Mouse (Mus musculus): ENCODE data around the gene Pdzrn4. TPM values are rescaled to one million over a fixed set of nuclear protein-coding genes. Genes with fewer than 3 reads are reported as not detected.

The Pdzrn4 gene
- total and polyA plus RNA-seq, 3 experiments: not detected

DNA sequence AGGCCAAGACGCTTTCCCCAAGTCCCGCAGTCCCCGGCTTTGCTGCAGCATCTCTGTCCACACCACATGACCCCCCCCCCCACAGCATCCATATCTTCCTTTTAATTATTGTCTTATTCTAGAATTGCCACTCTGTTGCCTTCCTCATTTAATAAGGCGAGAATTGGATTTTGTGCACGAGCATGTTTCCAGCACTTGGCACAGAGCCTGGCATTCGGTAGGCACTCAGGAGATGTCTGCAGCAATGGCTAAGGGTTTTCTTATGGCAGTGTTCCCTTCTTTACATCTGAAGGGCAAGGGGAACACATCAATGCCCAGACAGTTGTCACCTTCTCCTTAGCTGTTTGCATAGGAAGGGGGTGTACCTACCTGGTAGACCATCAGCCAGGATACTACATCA is 282.9 kb downstream of the Pdzrn4 start:
- Histone ChIP-seq H3K36me3 (ENCODE audit: control insufficient read depth in 1 of 2, insufficient read depth in 2 of 2, low read length in 2 of 2) (no peaks in the 10 kb centered on the region), H3K4me1 (ENCODE audit: control insufficient read depth in 1 of 2, insufficient read depth in 2 of 2, low read length in 2 of 2) (no peaks in the 10 kb centered on the region), H3K9me3 (replicated peaks; ENCODE audit: insufficient read depth, low read length) (no peaks in the 10 kb centered on the region), H3K27ac (ENCODE audit: control insufficient read depth, low read depth, low read length) (no peak overlapping the region), H3K27me3 (ENCODE audit: control insufficient read depth in 1 of 2, insufficient read depth in 2 of 2, low read length in 2 of 2) (no peaks in the 10 kb centered on the region), H3K9ac (ENCODE audit: control insufficient read depth, low read depth, low read length, poor library complexity, severe bottlenecking) (no peak overlapping the region), H3K79me2 (ENCODE audit: control insufficient read depth, insufficient read depth, low read length, poor library complexity) (no peaks in the 10 kb centered on the region), H3K4me3 (ENCODE audit: control insufficient read depth in 1 of 2, insufficient read depth in 1 of 2, low read depth in 2 of 2, low read length in 2 of 2) (no peak overlapping the region)
- no peak for TF ChIP-seq HCFC1 (IDR thresholded peaks at IDR 0.05; ENCODE audit: low read depth, low read length)
- TF ChIP-seq ETS1 (IDR thresholded peaks at IDR 0.05; ENCODE audit: low read depth, low read length): no peak
- TF ChIP-seq ZNF384 (IDR thresholded peaks at IDR 0.05; ENCODE audit: low read depth, low read length): no peak
- TF ChIP-seq POLR2A (IDR thresholded peaks at IDR 0.05; ENCODE audit: control insufficient read depth in 1 of 2, insufficient read depth in 1 of 2, low read depth in 1 of 2, low read length in 2 of 2, poor library complexity in 1 of 2): no peak
- no peak for TF ChIP-seq CTCF (IDR thresholded peaks at IDR 0.05 in 2 of 3, conservative IDR thresholded peaks at IDR 0.05 in 1 of 3; ENCODE audit: control insufficient read depth in 1 of 3, insufficient read depth in 1 of 3, low read depth in 2 of 3, low read length in 3 of 3, poor library complexity in 1 of 3, severe bottlenecking in 1 of 3)
- TF ChIP-seq RAD21 (IDR thresholded peaks at IDR 0.05; ENCODE audit: low read depth, low read length): no peak
- no peak for TF ChIP-seq RCOR1 (IDR thresholded peaks at IDR 0.05; ENCODE audit: low read depth, low read length)
- TF ChIP-seq TAL1 (IDR thresholded peaks at IDR 0.05; ENCODE audit: low read length): no peak
- DNase-seq (ENCODE audit: low read depth, low spot score): no peak

DNA sequence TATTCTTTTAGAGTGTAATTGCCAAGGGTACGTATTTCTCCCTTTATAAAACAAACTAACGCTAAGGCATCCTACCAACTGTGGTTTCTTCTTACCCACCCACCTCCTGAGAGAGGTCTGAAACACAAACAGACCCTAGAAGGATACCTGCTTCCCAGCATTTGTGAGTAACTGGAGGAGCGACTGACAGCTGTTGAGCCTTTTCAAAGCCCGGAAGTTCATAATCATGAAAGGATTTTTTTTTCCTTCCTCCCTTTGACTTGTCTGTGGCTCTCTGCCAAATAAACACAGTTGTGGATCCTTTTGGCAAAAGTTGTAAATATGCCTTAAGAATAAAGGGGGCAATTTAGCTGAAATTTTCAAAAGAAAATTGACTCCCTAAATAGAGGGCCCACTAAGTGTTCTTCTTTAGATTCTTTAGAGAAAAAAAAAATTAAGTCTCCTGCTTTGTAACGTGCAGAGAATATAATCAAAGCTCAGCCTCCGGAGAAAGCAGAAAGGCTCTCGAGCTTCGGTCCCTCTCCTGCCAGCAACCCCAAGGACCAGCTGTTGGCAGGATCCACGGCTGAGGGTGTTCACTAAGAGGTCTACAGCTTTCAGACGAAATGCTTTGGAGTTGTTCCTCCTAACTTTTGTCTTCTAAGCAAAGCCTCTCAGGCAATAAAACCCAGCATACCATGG is 299.7 kb downstream of the Pdzrn4 start:
- Histone ChIP-seq H3K9ac (ENCODE audit: control insufficient read depth, low read depth, low read length, poor library complexity, severe bottlenecking) (no peak overlapping the region), H3K27ac (ENCODE audit: control insufficient read depth, low read depth, low read length) (no peak overlapping the region), H3K36me3 (ENCODE audit: control insufficient read depth in 1 of 2, insufficient read depth in 2 of 2, low read length in 2 of 2) (no peaks in the 10 kb centered on the region), H3K27me3 (ENCODE audit: control insufficient read depth in 1 of 2, insufficient read depth in 2 of 2, low read length in 2 of 2) (no peaks in the 10 kb centered on the region), H3K9me3 (replicated peaks; ENCODE audit: insufficient read depth, low read length) (no peaks in the 10 kb centered on the region), H3K4me1 (ENCODE audit: control insufficient read depth in 1 of 2, insufficient read depth in 2 of 2, low read length in 2 of 2) (no peaks in the 10 kb centered on the region), H3K79me2 (ENCODE audit: control insufficient read depth, insufficient read depth, low read length, poor library complexity) (no peaks in the 10 kb centered on the region), H3K4me3 (ENCODE audit: control insufficient read depth in 1 of 2, insufficient read depth in 1 of 2, low read depth in 2 of 2, low read length in 2 of 2) (no peak overlapping the region)
- TF ChIP-seq ZNF384 (IDR thresholded peaks at IDR 0.05; ENCODE audit: low read depth, low read length): no peak
- TF ChIP-seq JUND (IDR thresholded peaks at IDR 0.05; ENCODE audit: low read depth, low read length): no peak
- TF ChIP-seq TBP (IDR thresholded peaks at IDR 0.05; ENCODE audit: low read depth, low read length): no peak
- no peak for TF ChIP-seq E2F4 (IDR thresholded peaks at IDR 0.05; ENCODE audit: borderline replicate concordance, low read depth, low read length)
- TF ChIP-seq RAD21 (IDR thresholded peaks at IDR 0.05; ENCODE audit: low read depth, low read length): no peak
- TF ChIP-seq UBTF (IDR thresholded peaks at IDR 0.05; ENCODE audit: borderline replicate concordance, insufficient read depth, low read depth, low read length): no peak
- no peak for TF ChIP-seq EP300 (IDR thresholded peaks at IDR 0.05; ENCODE audit: low read depth in 1 of 2, low read length in 2 of 2)
- no peak for DNase-seq (ENCODE audit: low read depth, low spot score)

DNA sequence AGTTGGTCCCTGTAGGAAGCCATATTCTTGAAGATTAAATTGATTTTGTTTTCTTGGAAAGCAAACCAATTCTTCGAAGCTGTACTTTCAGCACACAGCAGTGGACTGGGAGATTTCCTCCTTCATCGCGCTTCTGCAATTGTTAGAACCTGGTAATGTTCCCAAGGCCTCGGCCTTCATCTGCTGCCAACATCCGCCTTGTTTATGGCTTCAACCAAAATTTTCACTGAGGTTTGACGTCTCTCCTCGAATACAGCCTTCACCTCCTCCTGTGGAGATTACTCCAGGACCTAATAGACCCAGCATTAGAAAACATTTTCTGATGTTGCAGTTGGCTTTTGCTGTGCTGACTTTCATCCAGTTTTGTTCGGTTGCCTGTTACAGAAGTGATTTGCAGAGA is 307.5 kb downstream of the Pdzrn4 start:
- no peaks in the 10 kb centered on the region for H3K27me3 ChIP-seq (ENCODE audit: control insufficient read depth in 1 of 2, insufficient read depth in 2 of 2, low read length in 2 of 2)
- H3K4me1 ChIP-seq (ENCODE audit: control insufficient read depth in 1 of 2, insufficient read depth in 2 of 2, low read length in 2 of 2): no peaks in the 10 kb centered on the region
- H3K9ac ChIP-seq (ENCODE audit: control insufficient read depth, low read depth, low read length, poor library complexity, severe bottlenecking): no peak overlapping the region
- H3K27ac ChIP-seq (ENCODE audit: control insufficient read depth, low read depth, low read length): no peak overlapping the region
- H3K9me3 ChIP-seq (replicated peaks; ENCODE audit: insufficient read depth, low read length): no peaks in the 10 kb centered on the region
- H3K4me3 ChIP-seq (ENCODE audit: control insufficient read depth in 1 of 2, insufficient read depth in 1 of 2, low read depth in 2 of 2, low read length in 2 of 2): no peak overlapping the region
- H3K36me3 ChIP-seq (ENCODE audit: control insufficient read depth in 1 of 2, insufficient read depth in 2 of 2, low read length in 2 of 2): no peaks in the 10 kb centered on the region
- H3K79me2 ChIP-seq (ENCODE audit: control insufficient read depth, insufficient read depth, low read length, poor library complexity): no peaks in the 10 kb centered on the region
- TF ChIP-seq ZKSCAN1 (IDR thresholded peaks at IDR 0.05; ENCODE audit: low read depth, low read length): no peak
- TF ChIP-seq USF1 (IDR thresholded peaks at IDR 0.05; ENCODE audit: low read depth, low read length): no peak
- TF ChIP-seq CHD1 (IDR thresholded peaks at IDR 0.05; ENCODE audit: low read depth, low read length): no peak
- TF ChIP-seq JUND (IDR thresholded peaks at IDR 0.05; ENCODE audit: low read depth, low read length): no peak
- TF ChIP-seq USF2 (IDR thresholded peaks at IDR 0.05; ENCODE audit: borderline replicate concordance in 1 of 2, insufficient read depth in 1 of 2, low read depth in 1 of 2, low read length in 2 of 2): no peak
- no peak for TF ChIP-seq TCF12 (IDR thresholded peaks at IDR 0.05; ENCODE audit: low read depth, low read length)
- no peak for TF ChIP-seq GATA1 (IDR thresholded peaks at IDR 0.05; ENCODE audit: low read depth, low read length)
- TF ChIP-seq MEF2A (IDR thresholded peaks at IDR 0.05; ENCODE audit: extremely low read depth, insufficient replicate concordance, low read depth, low read length, poor library complexity, severe bottlenecking): no peak
- no peak for TF ChIP-seq KAT2A (conservative IDR thresholded peaks at IDR 0.05; ENCODE audit: low read depth, low read length)
- TF ChIP-seq MYB (IDR thresholded peaks at IDR 0.05; ENCODE audit: low read depth, low read length): no peak
- no peak for DNase-seq (ENCODE audit: low read depth, low spot score)

Measured in MEL (cell line).